Mouse (Mus musculus): ENCODE data around the gene Caln1. TPM values are rescaled to one million over a fixed set of nuclear protein-coding genes. Genes with fewer than 3 reads are reported as not detected.

Gene Caln1
- total RNA-seq (2021) = under 1 TPM in 1 of 2 experiments, not detected in 1; 0.16 TPM
- long read RNA-seq, experiment 1 = 0 reads
- long read RNA-seq, experiment 2 = 0 reads

DNA sequence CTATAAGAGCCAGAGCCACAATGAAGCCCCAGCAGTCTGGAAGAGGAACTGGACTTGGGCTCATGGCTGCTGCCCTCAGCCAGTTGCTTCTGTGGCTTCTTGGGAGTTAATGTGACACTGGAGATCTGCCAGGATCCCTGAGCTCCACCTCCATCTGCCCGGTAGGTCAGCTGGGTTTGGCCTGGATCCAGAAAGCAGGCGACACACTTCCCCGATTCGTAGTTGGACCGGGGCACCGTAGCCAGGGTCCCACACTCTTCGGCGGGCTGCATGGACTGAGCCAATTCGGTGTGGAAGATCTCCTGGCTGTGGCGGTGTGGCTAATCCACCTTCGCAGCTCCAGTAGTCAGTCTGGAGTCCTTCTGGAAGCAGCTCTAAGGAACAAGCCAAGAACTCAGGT lies at the start of gene Caln1:
Gene Caln1 (plus strand): TSS at position 219 of the 400 bp plus-strand sequence.
- DNase-seq = no peak

- DNase-seq = no peak
Observed at GRCm38 (mm10) chr5:130319783-130320182, 49.5 kb upstream of the Caln1 start.

- no peak for DNase-seq
Observed at GRCm38 (mm10) chr5:130320485-130320884, 48.8 kb upstream of the Caln1 start.

DNA sequence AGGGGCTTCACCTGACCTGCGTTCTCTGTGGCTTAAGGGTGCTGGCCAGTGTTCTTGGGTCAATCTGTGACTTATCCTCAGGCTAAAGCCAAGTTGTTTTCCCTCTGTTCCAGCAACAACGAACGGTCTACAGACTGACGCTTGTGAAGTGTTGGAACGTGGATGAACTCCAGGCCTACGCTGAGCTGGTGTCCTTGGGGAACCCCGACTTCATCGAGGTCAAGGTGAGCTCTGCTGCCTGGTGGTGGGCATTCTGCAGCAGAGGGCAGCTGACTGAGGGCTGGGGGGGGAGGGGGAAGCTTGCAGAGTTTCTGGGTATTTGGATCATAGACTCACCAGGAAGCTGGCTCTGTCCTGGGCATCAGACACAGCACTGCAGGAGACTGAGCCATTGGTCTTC lies 43.8 kb upstream of the Caln1 start:
- DNase-seq = no peak

- DNase-seq = no peak
Observed at GRCm38 (mm10) chr5:130327615-130328263, 41.5 kb upstream of the Caln1 start.

DNA sequence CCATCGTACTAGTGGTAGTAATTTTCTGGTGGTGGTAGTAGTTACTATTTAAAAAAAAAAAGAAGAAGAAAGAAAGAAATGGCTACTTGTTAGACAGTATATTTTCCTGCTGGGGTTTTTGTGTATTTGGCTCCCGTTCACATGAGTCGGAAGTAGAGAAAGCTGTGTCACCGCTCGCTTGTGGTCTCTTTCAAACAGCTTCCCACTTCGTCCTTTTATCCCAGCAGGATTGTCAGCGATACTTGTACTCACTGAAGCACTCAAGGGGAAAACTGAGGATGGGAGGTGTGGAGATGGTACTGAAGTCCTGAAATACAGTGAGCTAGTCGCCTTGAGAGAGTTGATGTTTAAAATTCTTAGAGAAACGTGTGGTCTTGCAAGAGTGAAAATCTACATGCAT lies 40.9 kb upstream of the Caln1 start:
- no peak for DNase-seq

DNA sequence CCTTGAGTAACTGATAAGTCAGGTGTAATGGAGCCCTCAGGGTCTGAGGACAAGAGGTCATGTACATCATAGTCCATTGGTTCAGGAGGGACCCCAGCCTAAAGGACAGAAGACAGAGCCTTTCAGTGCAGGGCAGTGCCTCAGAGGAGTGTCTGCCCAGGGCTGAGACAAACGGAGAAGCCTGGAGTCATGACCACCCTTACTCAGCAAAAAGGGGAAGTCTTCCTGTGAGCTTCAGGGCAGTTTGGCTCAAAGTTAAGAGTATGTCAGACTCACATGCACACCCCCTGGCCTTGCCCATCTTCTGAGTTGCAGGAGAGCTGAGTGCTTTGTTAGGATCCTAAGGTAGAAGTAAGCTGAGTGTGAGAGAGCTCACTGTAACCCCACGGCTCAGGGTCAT lies 39.4 kb upstream of the Caln1 start:
- DNase-seq = no peak

DNA sequence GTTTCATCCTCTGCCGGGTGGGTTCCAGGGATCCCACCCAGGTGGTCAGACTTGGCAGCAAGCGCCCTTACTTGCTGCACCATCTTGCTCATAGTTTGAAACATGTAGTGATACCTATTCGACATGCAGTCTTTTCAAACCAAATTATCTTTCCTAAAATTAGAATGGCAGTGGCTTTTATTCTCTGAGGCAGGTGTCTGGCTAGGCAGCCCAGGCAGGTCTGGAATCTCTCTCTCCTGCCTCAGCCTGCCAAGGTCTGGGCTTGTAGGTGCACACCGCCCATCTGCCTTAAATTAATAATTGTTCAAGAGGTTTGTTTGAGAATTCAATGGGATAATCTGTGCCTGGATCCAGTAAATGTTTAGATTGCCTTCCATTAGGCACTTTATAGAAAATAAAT lies 38.5 kb upstream of the Caln1 start:
- DNase-seq = no peak

DNA sequence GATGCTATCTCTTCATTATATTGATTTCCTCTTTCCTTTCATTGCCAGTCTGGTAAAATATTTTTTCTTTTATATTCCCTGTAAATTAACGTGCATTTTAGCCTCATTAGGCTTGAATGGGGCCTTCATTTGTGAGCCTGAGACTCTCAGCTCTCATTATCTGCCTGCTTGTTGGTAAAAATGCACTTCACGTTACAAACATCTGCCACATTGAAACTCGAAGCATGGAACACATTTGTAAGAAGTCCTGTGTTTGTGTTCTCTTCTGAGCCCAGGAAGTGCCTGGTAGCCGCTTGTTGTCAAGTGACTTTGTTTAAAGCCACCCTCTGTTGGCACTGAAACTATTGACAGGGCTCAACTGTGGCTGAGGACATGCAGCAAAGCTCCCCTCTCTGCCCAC lies 38.0 kb upstream of the Caln1 start:
- no peak for DNase-seq

DNA sequence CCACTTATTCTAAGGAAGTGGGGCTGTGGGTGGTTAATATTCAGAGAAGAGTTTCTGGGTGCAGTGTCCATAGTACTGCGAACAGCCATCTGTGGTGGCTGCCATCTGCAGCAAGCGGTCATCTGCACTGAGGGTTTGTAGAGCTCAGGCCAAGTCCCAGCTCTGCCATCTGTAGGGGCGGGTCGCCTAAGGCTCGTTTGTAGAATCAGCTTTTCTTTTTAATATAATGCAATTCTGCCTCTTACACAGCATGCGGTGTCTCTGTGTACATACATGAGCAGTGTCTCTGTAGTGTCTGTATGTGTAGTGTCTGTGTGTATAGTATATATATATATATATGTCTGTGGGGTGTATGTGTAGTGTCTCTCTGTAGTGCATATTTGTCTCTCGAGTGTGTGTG lies 35.7 kb upstream of the Caln1 start:
- DNase-seq = no peak

GRCm38 (mm10) chr5:130333971-130334370 lies 35.3 kb upstream of the Caln1 start:
- no peak for DNase-seq

DNA sequence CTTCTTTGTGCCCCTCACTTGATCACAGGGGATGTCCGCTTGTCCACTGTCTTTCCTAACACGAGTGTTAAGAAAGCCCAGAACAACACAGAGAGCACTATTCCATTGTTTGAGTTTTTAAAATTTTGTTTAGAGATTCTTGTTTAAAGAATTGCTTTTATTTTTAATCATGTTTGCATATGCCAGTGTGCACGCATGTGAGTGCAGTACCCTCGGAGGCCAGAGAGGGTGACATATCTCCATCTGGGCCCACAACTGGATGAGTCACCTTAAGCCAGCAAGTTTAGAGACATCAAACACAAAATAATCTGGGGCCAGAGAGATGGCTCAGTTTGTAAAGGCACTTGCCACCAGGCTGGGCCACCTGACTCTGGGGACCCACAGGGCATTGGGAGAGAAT lies 33.8 kb upstream of the Caln1 start:
- no peak for DNase-seq

GRCm38 (mm10) chr5:130340656-130341055 lies 28.6 kb upstream of the Caln1 start:
- no peak for DNase-seq

- no peak for DNase-seq
Observed at GRCm38 (mm10) chr5:130344999-130345398, 24.3 kb upstream of the Caln1 start.

DNA sequence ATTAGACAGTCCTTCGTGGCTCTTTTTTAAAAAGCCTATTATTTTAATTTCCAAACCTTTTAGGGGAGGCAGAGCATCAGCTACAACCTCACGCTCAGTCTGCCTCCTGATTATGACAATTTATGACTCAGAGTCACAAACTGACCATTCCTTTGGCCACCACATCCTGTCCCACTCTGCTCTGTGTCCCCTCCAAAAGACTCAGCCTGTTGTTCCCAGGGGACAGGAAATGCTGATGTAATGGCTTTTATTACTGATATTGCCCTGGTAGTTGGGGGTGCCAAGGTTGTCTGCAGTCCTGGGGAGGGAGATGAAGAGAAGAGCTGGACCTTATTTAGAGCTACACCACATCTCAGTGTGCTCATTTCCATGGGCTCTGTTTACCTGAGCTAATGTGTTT lies 23.4 kb upstream of the Caln1 start:
- no peak for DNase-seq

DNA sequence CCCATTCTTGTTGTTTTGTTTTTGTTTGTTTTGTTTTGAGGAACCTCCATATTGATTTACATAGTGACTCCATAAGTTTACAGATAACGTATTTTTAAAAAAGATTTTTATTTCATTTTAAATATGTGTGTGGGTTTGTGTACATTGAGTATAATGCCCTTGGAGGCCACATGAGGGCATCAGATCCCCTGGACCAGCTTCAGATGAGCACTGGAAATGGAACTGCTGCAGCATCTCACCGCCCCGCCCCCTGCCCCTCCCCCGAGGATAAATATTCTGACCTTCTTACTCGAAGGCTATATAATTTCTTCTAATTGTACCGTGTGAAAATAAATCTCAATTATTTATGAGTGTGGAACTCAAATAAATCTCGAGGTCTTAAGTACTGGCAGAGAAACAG lies 14.0 kb upstream of the Caln1 start:
- no peak for DNase-seq

DNA sequence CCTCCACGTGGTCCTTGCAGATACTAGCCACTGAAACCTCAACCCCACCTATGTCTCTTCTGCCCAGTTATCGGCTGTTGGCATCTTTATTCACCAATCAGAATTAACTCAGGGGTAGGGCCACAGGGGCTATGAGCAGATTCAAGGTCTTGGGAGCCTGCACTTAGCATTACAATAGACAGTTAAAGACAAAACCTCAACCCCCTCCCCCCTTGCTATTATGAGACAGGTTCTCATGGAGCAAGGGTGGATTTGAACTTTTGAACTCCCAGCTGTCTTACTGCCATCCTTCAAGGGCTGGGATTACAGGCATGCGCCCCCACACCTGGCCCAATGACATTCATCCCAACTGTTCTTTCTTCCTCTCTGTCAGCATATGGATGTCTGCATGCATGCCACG lies 6.1 kb upstream of the Caln1 start:
- DNase-seq = no peak

GRCm38 (mm10) chr5:130363773-130364172 lies 5.5 kb upstream of the Caln1 start:
- DNase-seq = no peak

GRCm38 (mm10) chr5:130368236-130368635 lies 1.0 kb upstream of the Caln1 start:
- DNase-seq = no peak

GRCm38 (mm10) chr5:130375411-130375810 lies 6.2 kb downstream of the Caln1 start:
- no peak for DNase-seq

GRCm38 (mm10) chr5:130384222-130384912 lies 15.1 kb downstream of the Caln1 start, which contains the start of gene A330070K13Rik:
A330070K13Rik (minus strand) TSS chr5:130384631.
- no peak for DNase-seq

- DNase-seq = no peak
Observed at GRCm38 (mm10) chr5:130386418-130386817, 17.2 kb downstream of the Caln1 start.

DNA sequence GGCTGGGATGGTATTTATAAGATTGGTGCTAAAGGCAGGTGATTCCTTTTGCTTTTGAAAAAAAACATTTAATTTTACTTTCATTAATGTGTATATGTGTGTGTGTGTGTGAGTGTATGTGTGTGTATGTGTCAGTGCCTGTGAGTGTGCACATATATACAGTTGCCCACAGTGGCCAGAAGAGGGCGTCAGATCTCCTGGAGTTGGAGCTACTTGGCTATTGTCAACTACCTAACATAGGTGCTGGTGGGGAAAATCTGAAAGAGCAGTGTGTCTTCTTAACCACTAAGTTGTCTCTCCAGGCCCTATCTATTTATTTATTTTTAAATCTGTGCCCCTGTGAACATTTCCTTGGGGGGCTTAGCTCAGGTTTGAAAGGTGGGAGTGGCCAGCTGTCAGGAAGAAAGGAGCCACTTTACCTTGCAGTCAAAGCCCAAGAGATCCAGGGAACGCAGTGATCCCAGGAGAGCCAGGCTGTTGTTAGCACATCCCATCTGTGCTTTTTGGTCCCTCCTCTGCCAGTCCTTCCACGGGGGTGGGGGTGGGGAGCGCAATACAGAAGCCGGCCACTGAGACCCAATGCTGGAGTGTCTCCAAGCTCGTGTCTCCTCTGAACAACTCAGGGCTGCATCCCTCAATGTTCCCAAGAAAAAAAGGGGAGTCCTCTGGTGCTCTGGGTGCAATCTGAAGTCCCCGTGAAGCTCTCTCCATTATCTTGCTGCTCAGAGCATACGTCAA lies 24.5 kb downstream of the Caln1 start:
- no peak for DNase-seq

Measured in gastrocnemius, postnatal 25 days (tissue).